Mouse (Mus musculus): Measurements from ENCODE around the gene Ttc1.

The Ttc1 gene

DNA sequence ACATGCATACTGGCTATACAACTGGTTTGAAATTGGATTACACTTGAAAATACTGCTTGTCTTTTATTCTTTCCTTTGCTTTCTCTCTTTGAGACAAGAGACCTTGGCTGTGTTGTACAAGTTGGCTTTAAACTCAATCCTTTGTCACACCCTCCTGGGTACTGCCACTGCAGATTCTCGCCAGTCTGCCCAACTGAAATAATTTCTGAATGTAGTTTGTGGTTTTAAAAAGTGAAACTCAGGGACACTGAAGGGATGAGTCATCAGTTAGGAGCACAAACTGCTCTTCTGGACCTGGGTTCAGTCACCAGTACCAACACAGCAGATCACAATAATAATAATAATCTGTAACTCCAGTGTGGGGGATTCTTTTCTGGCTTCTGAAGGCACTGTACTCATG is 44.3 kb downstream of the Ttc1 start:
- no peak for DNase-seq (ENCODE audit: low spot score)

DNA sequence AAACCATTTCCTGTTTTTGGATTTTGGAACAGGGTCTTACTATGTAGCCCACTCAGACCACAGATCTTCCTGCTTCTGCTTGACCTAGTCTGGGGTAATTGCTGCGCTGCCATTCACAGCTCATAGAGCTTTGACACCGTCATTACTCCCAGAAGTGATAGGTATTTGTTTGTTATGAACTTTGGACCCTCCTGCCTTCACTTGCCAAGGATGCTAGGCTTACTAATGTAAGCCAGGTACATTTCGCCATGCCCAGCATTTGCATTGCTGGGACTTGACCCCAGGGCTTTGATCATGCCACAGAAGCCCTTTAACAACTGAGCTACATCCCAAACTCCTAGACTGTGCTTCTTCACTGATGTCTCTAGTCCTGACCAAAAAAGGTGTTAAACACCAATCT is 47.5 kb downstream of the Ttc1 start:
- no peak for DNase-seq (ENCODE audit: low spot score)

DNA sequence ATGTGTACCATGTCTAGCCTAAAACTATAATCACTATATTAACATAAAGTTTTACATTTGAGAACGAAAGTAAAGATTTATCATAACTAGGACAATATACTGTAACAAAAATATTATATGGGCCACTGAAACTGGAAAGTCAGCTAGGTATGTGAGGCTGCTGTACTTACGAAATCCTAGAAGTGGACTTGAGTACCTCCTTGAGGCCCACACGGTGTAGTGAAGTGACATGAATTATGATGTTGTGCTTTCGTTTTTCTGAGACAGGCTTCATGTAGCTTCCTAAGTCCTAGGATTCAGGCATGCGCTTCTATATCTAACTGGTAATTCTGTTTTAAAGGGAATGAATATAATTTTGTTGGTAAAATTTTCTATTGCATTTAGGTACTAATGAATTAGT is 49.2 kb downstream of the Ttc1 start:
- DNase-seq (ENCODE audit: low spot score) = no peak

DNA sequence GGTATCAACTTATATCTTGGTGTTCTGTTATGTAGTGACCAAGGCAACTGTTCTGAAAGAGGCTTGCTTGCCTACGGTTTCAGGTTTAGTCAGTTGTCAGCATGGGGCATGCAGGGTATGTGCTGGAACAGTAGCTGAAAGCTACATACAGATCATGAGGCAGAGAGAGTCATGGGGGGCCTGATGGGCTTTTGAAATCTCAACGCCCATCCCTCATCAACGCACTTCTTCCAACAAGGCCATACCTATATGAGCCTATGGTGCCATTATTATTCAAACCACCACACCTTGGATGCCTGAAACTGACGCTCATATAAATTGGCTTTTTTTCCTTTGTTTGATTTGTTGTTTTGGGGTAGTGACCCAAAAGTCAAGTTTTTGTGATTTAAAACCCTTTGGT is 51.2 kb downstream of the Ttc1 start:
- no peak for DNase-seq (ENCODE audit: low spot score)

DNA sequence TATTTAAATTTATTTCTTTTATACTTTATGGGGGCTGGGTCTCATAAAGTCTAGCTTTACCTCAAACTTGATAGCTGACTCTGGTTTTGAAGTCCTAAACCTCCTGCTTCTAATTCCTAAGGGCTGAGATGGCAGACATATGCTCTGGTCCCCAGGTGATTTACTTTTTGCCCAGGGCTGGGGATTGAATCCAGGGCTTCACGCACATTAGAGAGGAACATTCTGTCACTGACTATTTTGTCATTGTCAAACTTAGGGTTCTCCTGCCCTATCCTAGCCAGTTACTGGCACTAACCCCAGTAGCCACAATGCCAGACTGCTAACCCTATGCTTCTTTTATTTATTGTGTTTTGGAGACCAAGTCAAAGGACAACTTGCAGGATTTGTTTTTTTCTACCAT is 59.0 kb downstream of the Ttc1 start:
- no peak for DNase-seq (ENCODE audit: low spot score)

DNA sequence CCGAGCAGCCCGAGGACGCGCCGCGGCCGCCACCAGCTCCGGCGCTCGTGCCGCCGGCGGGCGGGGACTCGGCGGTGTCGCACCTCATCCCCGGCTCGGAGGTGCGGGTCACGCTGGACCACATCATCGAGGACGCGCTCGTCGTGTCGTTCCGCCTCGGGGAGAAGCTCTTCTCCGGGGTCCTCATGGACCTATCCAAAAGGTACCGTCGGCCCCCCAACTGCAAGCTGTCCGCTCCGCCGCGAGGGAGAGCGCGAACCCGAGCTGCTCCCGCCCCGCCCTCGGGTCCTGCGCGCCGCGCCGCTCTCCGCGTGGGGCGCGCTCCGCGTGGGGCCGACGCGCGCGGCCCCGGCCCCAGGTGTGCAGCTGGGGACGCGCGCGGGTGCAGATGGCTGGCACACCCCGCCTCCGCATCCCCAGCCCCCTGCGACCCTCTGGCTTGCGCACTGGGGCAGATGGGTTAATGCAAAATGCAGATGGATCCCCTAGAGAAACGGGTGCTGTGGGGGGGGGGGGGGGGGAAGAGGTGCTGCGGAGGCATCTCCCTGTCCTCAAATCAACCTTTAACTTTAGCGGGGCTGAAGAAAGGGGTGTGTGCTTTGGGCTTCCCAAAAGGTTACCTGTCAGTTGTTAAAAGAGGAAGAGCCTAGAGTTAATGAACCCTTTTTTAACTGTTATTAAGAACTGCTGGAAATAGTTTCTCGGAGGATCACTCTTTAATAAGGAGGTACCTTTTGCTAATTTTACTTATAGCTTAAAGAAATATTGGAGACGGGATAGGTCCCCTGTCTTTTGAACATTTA is 65.2 kb downstream of the Ttc1 start:
- DNase-seq (ENCODE audit: low spot score) = peak; percentile 71

DNA sequence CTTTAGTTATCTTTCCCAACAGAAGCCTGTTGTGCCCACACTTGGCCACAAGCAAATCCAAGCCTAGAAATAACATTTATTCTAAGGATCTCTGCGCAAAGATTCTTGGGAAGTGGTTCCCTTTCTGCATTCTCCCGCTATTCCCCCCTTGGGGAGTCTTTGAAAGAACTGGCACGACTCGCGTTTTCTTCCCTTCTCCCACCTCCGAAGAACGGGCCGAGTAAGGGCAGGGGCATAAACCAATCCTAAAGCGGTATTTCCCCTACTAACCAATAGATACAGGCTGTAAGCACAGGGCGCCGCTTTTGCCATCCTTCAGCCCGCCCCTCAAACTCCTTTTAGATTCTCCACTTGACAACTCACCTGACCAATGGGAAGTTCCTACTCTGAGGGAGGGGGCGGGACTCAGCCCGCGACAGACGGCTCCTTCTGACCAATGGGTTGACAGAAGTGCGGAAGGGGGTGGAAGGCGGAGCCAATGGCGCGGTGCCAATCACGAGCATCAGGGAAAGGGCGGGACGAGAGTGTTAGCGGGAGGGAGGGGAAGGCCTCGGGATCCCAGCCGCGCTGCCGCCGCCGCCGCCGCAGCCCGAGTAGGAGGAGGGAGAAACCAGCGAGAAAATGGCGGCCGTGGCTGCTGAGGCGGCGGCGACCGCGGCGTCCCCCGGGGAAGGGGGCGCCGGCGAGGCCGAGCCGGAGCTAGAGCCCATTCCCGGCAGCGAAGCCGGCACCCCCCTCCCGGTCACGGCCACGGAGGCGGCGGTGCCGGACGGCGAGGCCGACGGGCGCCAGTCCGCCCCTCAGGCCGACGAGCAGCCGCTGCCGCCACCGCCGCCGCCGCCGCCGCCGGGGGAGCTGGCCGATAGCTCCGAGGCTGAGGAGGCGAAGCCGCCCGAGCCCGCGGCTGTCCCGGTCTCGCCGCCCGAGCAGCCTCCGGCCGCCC is 66.1 kb downstream of the Ttc1 start, which contains the start of gene Pwwp2a:
TSS of gene Pwwp2a (plus strand) at position 527 of the 943 bp plus-strand sequence.
- peak; percentile 100 for DNase-seq (ENCODE audit: low spot score)

Data from testis, postnatal 10 days (tissue).